Mouse (Mus musculus) forebrain, embryonic 16.5 days (tissue): ENCODE results near the gene Sstr2. TPM values are rescaled to one million over a fixed set of nuclear protein-coding genes. Genes with fewer than 3 reads are reported as not detected.

Experiments used
- ATAC-seq: fragments of 200-750 bp; cut with Nextera tagmentation; 2 replicates; pipeline ENCODE4 v1.8.0; 2017; ENCODE audit warnings: mild to moderate bottlenecking, moderate library complexity
- H3K27ac ChIP-seq: fragments of 300-500 bp; sonication (generic); 2 replicates; pipeline ENCODE4 v1.5.1; 2014; ENCODE audit warnings: low read length, control low read depth
- H3K27me3 ChIP-seq: fragments of 300-500 bp; sonication (generic); replicated peaks from 2 replicates; pipeline ENCODE4 v1.6.1; 2014; ENCODE audit warnings: low read length; ENCODE audit not compliant: control insufficient read depth, insufficient read depth
- H3K36me3 ChIP-seq: fragments of 300-500 bp; sonication (generic); 2 replicates; pipeline ENCODE4 v1.6.1; 2014; ENCODE audit not compliant: control insufficient read depth, insufficient read depth
- H3K4me1 ChIP-seq: fragments of 300-500 bp; sonication (generic); replicated peaks from 2 replicates; pipeline ENCODE4 v1.6.1; 2014; ENCODE audit warnings: low read length; ENCODE audit not compliant: control insufficient read depth, insufficient read depth
- H3K4me2 ChIP-seq: fragments of 300-500 bp; sonication (generic); 2 replicates; pipeline ENCODE4 v1.6.1; 2014; ENCODE audit warnings: mild to moderate bottlenecking, low read length, control low read depth
- H3K4me3 ChIP-seq: fragments of 300-500 bp; sonication (generic); replicated peaks from 2 replicates; pipeline ENCODE4 v1.5.1; 2014; ENCODE audit warnings: mild to moderate bottlenecking, low read length, control low read depth
- H3K9ac ChIP-seq: fragments of 300-500 bp; sonication (generic); replicated peaks from 2 replicates; pipeline ENCODE4 v1.6.1; 2014; ENCODE audit warnings: low read depth, low read length, control low read depth
- H3K9me3 ChIP-seq: fragments of 300-500 bp; sonication (generic); 2 replicates; pipeline ENCODE4 v1.6.1; 2016; ENCODE audit warnings: low read length; ENCODE audit not compliant: control insufficient read depth
- WGBS: fragments of 180-500 bp; shearing (Covaris S2); extraction: QIAGEN DNeasy Blood & Tissue Kit; methylation state at CpG from one replicate; pipeline ENCODE4 v1.1.7; 2014; 5-methylcytosine and 5-hydroxymethylcytosine counted together
- polyA plus RNA-seq: library from polyadenylated mRNA; unstranded; fragments of >200 nt; fragmentation: Nextera tagmentation; extraction: Ambion mirVana; gene quantifications from 2 replicates; pipeline ENCODE4 v1.2.1, GENCODE M21; 2015

The Sstr2 gene
- polyA plus RNA-seq, 1 experiment from 2014 or later = 70.3 TPM

GRCm38 (mm10) chr11:113669711-113670110 is 50.6 kb downstream of the Sstr2 start:
- Histone ChIP-seq H3K27ac (no peak overlapping the region), H3K9ac (no peak overlapping the region), H3K4me2 (no peak overlapping the region), H3K4me1 (peaks cover 19% of the 10 kb centered on the region), H3K36me3 (0 out of 2 replicates have a peak, but pooled peaks cover 3% of the 10 kb centered on the region), H3K4me3 (no peak overlapping the region), H3K27me3 (no peaks in the 10 kb centered on the region), H3K9me3 (no peaks in the 10 kb centered on the region)
- 70% methylated on average over 4 of the region's 4 CpGs for WGBS
- ATAC-seq = no peak

GRCm38 (mm10) chr11:113673614-113674013 is 54.5 kb downstream of the Sstr2 start:
- Histone ChIP-seq H3K4me1 (peaks cover 14% of the 10 kb centered on the region), H3K9me3 (no peaks in the 10 kb centered on the region), H3K4me2 (no peak overlapping the region), H3K27me3 (no peaks in the 10 kb centered on the region), H3K27ac (peak overlapping the region; percentile 27; the same call in 1 of the 2 replicates), H3K36me3 (peaks cover 11% of the 10 kb centered on the region; the same call in 1 of the 2 replicates), H3K4me3 (no peak overlapping the region), H3K9ac (no peak overlapping the region)
- no peak for ATAC-seq
- 68% methylated on average over 4 of the region's 4 CpGs for WGBS

- Histone ChIP-seq H3K4me1 (peaks cover 14% of the 10 kb centered on the region), H3K27ac (no peak overlapping the region), H3K27me3 (no peaks in the 10 kb centered on the region), H3K9ac (no peak overlapping the region), H3K36me3 (peaks cover 8% of the 10 kb centered on the region; the same call in 1 of the 2 replicates), H3K9me3 (no peaks in the 10 kb centered on the region), H3K4me2 (no peak overlapping the region), H3K4me3 (no peak overlapping the region)
- 90% methylated on average over 5 of the region's 5 CpGs for WGBS
- no peak for ATAC-seq
These were observed 55.5 kb downstream of the Sstr2 start for GRCm38 (mm10) chr11:113674595-113674994.

Other genes with a start within 250 kb of the Sstr2 start
- gene Cog1, start 29.8 kb downstream of the Sstr2 start, polyA plus RNA-seq = 35.5 and 36.3 TPM in 2 replicates
- 41.6 and 44.4 TPM in 2 replicates for gene Slc39a11, start 30.7 kb downstream of the Sstr2 start, polyA plus RNA-seq
- gene Fam104a, start 64.8 kb downstream of the Sstr2 start, polyA plus RNA-seq = 43.0 and 43.4 TPM in 2 replicates
- gene D11Wsu47e, start 65.1 kb downstream of the Sstr2 start, polyA plus RNA-seq = 24.4 and 26.1 TPM in 2 replicates
- gene Cpsf4l, start 90.7 kb downstream of the Sstr2 start, polyA plus RNA-seq = 0.32 and 0.35 TPM in 2 replicates
- 99.9 and 100 TPM in 2 replicates for gene Cdc42ep4, start 132.5 kb downstream of the Sstr2 start, polyA plus RNA-seq